Mouse (Mus musculus): Measurements from ENCODE around the gene Serpina3k.
"Not testable (repeated sequence)": the region's sequence is repeated elsewhere in the genome, so short reads cannot be mapped to it uniquely, and the experiment has no call there.

The Serpina3k gene

GRCm38 (mm10) chr12:104388477-104388876, 50.2 kb downstream of the Serpina3k start:
- DNase-seq (ENCODE audit: low read depth): no peak

- DNase-seq (ENCODE audit: low read depth): not testable (repeated sequence)
These were observed 52.8 kb downstream of the Serpina3k start for GRCm38 (mm10) chr12:104391057-104391456.
